Mouse (Mus musculus): ENCODE measurements around the gene Zfp710. TPM values are rescaled to one million over a fixed set of nuclear protein-coding genes. Genes with fewer than 3 reads are reported as not detected.

The Zfp710 gene
- polyA plus RNA-seq, 1 experiment from 2014 or later: 10.3 TPM

DNA sequence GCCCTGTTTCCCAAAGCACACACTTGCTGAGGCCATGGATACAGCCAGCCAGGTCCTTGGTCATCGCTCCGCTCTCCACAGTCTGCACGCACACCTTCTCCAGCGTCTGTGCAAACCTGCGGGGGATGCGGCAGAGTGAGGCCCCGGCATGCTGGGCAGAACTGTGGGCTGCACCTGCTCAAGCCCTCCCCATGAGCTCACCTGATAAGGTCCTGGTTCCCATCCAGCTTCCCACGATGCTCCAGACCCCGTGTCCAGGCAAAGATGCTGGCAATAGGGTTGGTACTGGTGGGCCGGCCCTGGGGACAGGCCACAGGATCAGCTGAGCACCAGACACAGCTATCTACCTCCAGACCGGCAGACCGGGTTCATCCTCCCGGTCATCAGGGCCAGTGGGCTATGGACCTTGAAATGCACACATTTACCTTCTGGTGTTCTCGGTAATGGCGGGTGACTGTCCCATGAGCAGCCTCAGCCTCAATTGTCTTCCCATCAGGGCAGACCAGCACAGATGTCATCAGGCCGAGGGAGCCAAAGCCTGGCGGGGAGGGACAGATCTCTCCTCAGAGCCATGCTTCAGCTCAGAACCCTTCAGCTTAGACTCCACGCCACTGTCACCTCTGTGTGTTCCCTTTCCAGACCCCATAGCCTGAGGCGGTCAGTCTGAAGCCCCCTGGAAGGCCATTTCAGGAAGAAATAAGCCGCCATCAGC lies 71.1 kb downstream of the Zfp710 start:
- Histone ChIP-seq H3K4me1 (replicated peaks; ENCODE audit: control insufficient read depth, insufficient read depth) (peaks cover 4% of the 10 kb centered on the region; the same call in 1 of the 2 replicates), H3K4me3 (ENCODE audit: low read depth, low read length) (no peak overlapping the region), H3K4me2 (replicated peaks; ENCODE audit: low read depth) (no peak overlapping the region), H3K27me3 (ENCODE audit: control insufficient read depth, insufficient read depth, low read length) (no peaks in the 10 kb centered on the region), H3K27ac (replicated peaks) (no peak overlapping the region), H3K36me3 (ENCODE audit: control insufficient read depth, insufficient read depth, low read length) (peaks cover 44% of the 10 kb centered on the region), H3K9me3 (ENCODE audit: control insufficient read depth, low read length) (no peaks in the 10 kb centered on the region), H3K9ac (ENCODE audit: low read length) (no peak overlapping the region)
- ATAC-seq (ENCODE audit: low FRiP score, low TSS enrichment): no peak
- DNase-seq (ENCODE audit: low spot score): no peak
- 91% methylated on average over 20 of the region's 20 CpGs for WGBS
- no peak for TF ChIP-seq EP300 (optimal IDR thresholded peaks at IDR 0.05)
- TF ChIP-seq CTCF (IDR thresholded peaks at IDR 0.05; ENCODE audit: low read depth): no peak

DNA sequence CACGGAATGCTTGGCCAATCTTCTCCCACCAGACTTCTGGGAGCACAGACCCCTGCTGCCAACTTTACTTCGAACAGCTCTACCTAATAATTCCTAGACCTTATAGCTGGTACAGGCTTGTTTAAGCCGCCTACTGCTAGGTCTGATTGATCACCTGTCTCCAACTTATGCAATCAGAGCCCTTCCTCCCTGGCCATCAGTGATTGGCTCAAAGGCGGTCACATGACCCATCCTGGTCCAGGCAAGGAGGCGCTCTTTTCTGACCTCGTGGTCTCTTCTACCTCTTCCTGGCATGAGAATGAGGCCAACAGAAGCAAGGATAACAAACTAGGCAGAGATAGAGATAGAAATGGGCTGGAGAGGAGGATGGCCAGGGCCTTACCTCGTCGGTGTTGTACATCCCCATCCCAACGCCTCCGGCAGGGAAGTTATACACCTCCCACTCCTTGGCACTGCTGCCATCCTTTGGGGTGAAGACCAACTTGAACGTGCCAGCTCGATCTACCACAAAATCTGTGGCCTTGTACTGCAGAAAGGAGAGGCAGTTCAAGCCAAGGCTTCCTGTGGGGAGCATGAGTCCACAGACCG lies 73.9 kb downstream of the Zfp710 start:
- Histone ChIP-seq H3K4me1 (replicated peaks; ENCODE audit: control insufficient read depth, insufficient read depth) (no peaks in the 10 kb centered on the region), H3K27me3 (ENCODE audit: control insufficient read depth, insufficient read depth, low read length) (no peaks in the 10 kb centered on the region), H3K4me2 (replicated peaks; ENCODE audit: low read depth) (no peak overlapping the region), H3K9me3 (ENCODE audit: control insufficient read depth, low read length) (no peaks in the 10 kb centered on the region), H3K4me3 (ENCODE audit: low read depth, low read length) (no peak overlapping the region), H3K27ac (replicated peaks) (no peak overlapping the region), H3K9ac (ENCODE audit: low read length) (no peak overlapping the region), H3K36me3 (ENCODE audit: control insufficient read depth, insufficient read depth, low read length) (peaks cover 41% of the 10 kb centered on the region)
- WGBS: 86% methylated on average over 13 of the region's 13 CpGs
- no peak for DNase-seq (ENCODE audit: low spot score)
- TF ChIP-seq EP300 (optimal IDR thresholded peaks at IDR 0.05) (no peak), CTCF (IDR thresholded peaks at IDR 0.05; ENCODE audit: low read depth) (no peak)
- peak; percentile 12; the same call in 1 of the 2 replicates for ATAC-seq (ENCODE audit: low FRiP score, low TSS enrichment)

DNA sequence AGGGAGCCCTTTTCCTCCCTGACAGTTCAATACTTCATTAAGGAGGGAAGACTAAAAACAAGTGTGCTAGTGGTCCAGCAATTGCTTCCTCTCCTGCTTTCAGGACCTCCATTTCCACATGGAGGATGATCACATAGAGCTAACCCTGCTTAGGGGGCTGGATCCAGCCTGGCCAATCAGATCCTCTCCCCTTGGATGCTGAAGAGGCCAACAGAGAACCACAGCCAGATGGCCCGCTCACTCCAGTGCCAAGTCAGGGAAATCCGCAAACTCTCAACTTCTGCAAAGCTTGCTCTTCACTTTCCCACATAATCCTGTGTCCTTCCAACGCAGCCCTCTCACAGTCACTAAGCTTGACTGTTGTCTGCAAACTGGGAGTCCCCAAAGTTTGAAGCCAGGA lies 78.7 kb downstream of the Zfp710 start:
- Histone ChIP-seq H3K9ac (ENCODE audit: low read length) (no peak overlapping the region), H3K4me2 (replicated peaks; ENCODE audit: low read depth) (no peak overlapping the region), H3K36me3 (ENCODE audit: control insufficient read depth, insufficient read depth, low read length) (peaks cover 19% of the 10 kb centered on the region), H3K9me3 (ENCODE audit: control insufficient read depth, low read length) (no peaks in the 10 kb centered on the region), H3K27ac (replicated peaks) (0 out of 2 replicates have a peak overlapping the region, but pooled peaks have one; percentile 8), H3K4me1 (replicated peaks; ENCODE audit: control insufficient read depth, insufficient read depth) (no peaks in the 10 kb centered on the region; the same call in 1 of the 2 replicates), H3K27me3 (ENCODE audit: control insufficient read depth, insufficient read depth, low read length) (no peaks in the 10 kb centered on the region), H3K4me3 (ENCODE audit: low read depth, low read length) (no peak overlapping the region)
- DNase-seq (ENCODE audit: low spot score): no peak
- no peak for TF ChIP-seq EP300 (optimal IDR thresholded peaks at IDR 0.05)
- TF ChIP-seq CTCF (IDR thresholded peaks at IDR 0.05; ENCODE audit: low read depth): no peak
- 58% methylated on average over 3 of the region's 3 CpGs for WGBS
- no peak for ATAC-seq (ENCODE audit: low FRiP score, low TSS enrichment)

DNA sequence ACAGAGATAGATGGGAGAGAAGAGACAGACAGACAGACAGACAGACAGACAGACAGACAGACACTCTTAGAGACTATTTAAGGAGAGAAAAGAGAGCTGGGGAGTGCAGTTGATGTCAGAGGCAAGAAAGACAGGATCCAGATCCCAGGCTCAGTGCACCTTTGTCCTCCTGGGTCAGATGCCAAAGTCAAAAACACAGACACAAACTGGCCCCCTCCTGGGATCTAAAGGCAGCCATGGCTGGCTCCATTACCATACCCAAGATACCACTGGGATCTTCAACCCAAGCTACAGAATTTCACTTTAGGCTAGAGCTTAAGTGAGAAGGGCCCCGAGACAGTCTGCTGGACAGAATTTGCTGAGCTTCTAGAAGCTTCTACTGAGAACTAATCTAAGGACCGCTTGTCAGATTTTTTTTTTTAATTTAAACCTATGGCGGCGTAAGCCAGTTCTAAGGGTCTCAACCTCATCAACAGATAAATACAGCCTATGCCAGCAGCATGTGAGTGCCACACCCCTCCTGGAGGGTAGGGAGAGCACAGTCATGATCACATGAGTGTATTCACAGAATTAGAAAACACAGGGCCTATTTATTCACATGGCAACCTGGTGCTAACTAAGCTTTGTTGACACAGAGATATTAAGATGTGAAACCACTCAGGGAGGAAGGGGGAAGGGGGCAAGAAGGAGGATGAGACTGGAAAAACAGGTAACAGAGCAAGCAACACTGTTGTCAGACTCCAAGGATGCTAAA lies 81.2 kb downstream of the Zfp710 start:
- Histone ChIP-seq H3K4me2 (replicated peaks; ENCODE audit: low read depth) (no peak overlapping the region), H3K9ac (ENCODE audit: low read length) (no peak overlapping the region), H3K9me3 (ENCODE audit: control insufficient read depth, low read length) (no peaks in the 10 kb centered on the region), H3K27me3 (ENCODE audit: control insufficient read depth, insufficient read depth, low read length) (no peaks in the 10 kb centered on the region), H3K4me1 (replicated peaks; ENCODE audit: control insufficient read depth, insufficient read depth) (no peaks in the 10 kb centered on the region; the same call in 1 of the 2 replicates), H3K4me3 (ENCODE audit: low read depth, low read length) (no peak overlapping the region), H3K27ac (replicated peaks) (no peak overlapping the region), H3K36me3 (ENCODE audit: control insufficient read depth, insufficient read depth, low read length) (peaks cover under 1% of the 10 kb centered on the region)
- peak; percentile 66; the same call in 1 of the 2 replicates for ATAC-seq (ENCODE audit: low FRiP score, low TSS enrichment)
- no peak for DNase-seq (ENCODE audit: low spot score)
- 80% methylated on average over 4 of the region's 4 CpGs for WGBS
- no peak for TF ChIP-seq CTCF (IDR thresholded peaks at IDR 0.05; ENCODE audit: low read depth)
- no peak for TF ChIP-seq EP300 (optimal IDR thresholded peaks at IDR 0.05)

DNA sequence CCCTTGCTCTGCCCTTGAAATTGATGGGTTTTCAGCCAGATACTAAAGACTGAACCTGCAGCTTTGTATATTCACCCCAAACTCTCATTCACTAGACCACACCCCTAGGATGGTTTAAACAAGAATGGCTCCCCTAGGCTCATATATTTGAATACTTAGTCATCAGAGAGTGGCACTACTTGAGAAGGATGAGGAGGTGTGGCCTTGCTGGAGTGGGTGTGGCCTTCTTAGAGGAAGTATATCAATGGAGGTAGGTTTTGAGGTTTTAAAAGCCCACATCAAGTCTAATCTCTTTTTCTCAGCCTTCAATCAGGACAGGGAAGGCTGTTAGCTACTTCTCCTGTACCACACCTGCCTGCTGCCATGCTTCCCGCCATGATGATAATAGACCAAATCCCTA lies 81.8 kb downstream of the Zfp710 start:
- Histone ChIP-seq H3K9me3 (ENCODE audit: control insufficient read depth, low read length) (no peaks in the 10 kb centered on the region), H3K27ac (replicated peaks) (no peak overlapping the region), H3K4me3 (ENCODE audit: low read depth, low read length) (no peak overlapping the region), H3K4me2 (replicated peaks; ENCODE audit: low read depth) (no peak overlapping the region), H3K4me1 (replicated peaks; ENCODE audit: control insufficient read depth, insufficient read depth) (peaks cover 5% of the 10 kb centered on the region), H3K36me3 (ENCODE audit: control insufficient read depth, insufficient read depth, low read length) (no peaks in the 10 kb centered on the region; the same call in 1 of the 2 replicates), H3K27me3 (ENCODE audit: control insufficient read depth, insufficient read depth, low read length) (no peaks in the 10 kb centered on the region), H3K9ac (ENCODE audit: low read length) (no peak overlapping the region)
- DNase-seq (ENCODE audit: low spot score): no peak
- ATAC-seq (ENCODE audit: low FRiP score, low TSS enrichment): peak; percentile 11; the same call in 1 of the 2 replicates
- TF ChIP-seq EP300 (optimal IDR thresholded peaks at IDR 0.05) (no peak), CTCF (IDR thresholded peaks at IDR 0.05; ENCODE audit: low read depth) (no peak)
- WGBS: 100% methylated on average over 1 of the region's 1 CpGs
